Mouse (Mus musculus): ENCODE results near the gene Klf14. TPM values are rescaled to one million over a fixed set of nuclear protein-coding genes. Genes with fewer than 3 reads are reported as not detected.

Klf14 gene
- polyA plus RNA-seq (2012; rRNA removed) = 0.26 and 1.2 TPM in 2 replicates

DNA sequence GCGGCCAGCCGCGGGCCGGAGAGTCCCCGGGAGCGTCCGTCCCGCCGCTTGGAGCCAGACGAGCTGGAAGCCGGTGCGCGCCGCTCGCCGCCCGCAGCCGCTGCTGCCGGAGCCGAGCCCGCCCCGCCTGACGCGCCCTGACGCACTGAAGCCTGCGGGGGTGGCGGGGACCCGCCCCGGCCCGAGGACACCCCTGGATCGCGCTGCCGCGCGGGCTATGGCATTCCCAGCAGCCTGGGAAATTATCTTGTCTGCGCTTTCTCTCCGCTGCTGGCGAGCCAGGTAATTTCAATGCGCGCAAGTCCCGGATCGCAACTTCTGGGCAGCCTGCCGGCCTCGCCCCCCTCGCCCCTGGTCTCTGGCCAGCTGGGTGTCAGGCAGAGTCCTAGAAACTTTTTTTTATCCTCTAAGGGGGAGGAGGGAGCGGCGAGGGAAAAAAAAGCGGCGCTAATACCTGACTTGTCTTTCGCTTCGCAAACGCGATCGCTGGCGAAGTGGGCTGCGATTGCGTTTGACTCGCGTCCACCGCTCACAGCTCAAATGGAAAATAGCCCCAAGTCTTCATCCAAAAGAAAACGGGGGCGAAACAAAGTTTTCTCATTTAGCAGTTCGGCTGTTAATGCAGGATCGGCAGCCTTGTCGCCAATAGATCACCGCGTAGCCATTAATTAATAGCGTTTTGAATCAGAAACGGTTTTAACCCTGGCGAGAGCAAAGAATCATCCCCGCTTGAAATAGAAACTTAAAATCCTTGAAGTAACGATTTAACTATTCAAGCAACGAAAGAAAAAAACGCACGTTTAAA is at the start of gene Klf14:
Klf14 (minus strand) TSS at position 343 of the 805 bp plus-strand sequence.

DNA sequence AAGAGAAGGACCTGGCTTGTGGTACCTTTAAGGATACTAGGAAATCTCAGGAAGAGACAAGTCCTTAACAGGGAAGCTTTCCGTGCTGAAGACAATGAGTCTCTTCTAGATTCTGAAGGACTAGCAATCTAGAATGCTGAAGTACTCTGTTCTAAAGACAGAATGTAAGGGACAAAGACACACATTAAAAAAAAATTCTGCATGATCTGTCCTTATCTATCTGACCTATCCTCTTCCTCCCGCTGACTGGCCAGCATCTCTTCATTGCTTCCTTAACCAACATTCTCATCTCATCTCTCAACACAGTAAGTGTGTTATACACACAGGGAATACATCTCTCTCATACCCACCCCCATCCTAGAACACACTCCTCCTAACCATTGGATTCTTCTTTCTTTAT is 43.4 kb downstream of the Klf14 start, which contains the start of gene Tsga13:
Tsga13 (minus strand) TSS at position 101 of the 400 bp plus-strand sequence.

Other genes with a start within 250 kb of the Klf14 start
- gene Mest, start 235.5 kb downstream of the Klf14 start, polyA plus RNA-seq (2012; rRNA removed) = 582 and 859 TPM in 2 replicates
- 40.1 and 47.9 TPM in 2 replicates for gene Copg2, start 62.3 kb downstream of the Klf14 start, polyA plus RNA-seq (2012; rRNA removed)
- gene Tsga13, start 43.5 kb downstream of the Klf14 start, polyA plus RNA-seq (2012; rRNA removed) = 0.35 and 0.37 TPM in 2 replicates